Mouse (Mus musculus): ENCODE data around the gene Zfp937. TPM values are rescaled to one million over a fixed set of nuclear protein-coding genes. Genes with fewer than 3 reads are reported as not detected.

Gene Zfp937
- polyA plus RNA-seq, 1 experiment from 2014 or later: 10.3 TPM

Other genes starting within 250 kb of the Zfp937 start
- gene Zfp120, start 81.4 kb upstream of the Zfp937 start, polyA plus RNA-seq (2015; fragmentation: Nextera tagmentation; extraction: Ambion mirVana): 10.2 and 11.0 TPM in 2 replicates
- not detected in 2 replicates for gene Gm10770, start 38.4 kb upstream of the Zfp937 start, polyA plus RNA-seq (2015; fragmentation: Nextera tagmentation; extraction: Ambion mirVana)
- gene Gm14139, start 36.3 kb upstream of the Zfp937 start, polyA plus RNA-seq (2015; fragmentation: Nextera tagmentation; extraction: Ambion mirVana): not detected in 2 replicates
- gene Gm21994, start 37.5 kb downstream of the Zfp937 start, polyA plus RNA-seq (2015; fragmentation: Nextera tagmentation; extraction: Ambion mirVana): 3.6 and 3.7 TPM in 2 replicates
- 0.05 TPM in 1 of 2 replicates, not detected in the other for gene Gm14124, start 39.4 kb downstream of the Zfp937 start, polyA plus RNA-seq (2015; fragmentation: Nextera tagmentation; extraction: Ambion mirVana)
- 1.2 and 1.6 TPM in 2 replicates for gene Gm10130, start 105.6 kb downstream of the Zfp937 start, polyA plus RNA-seq (2015; fragmentation: Nextera tagmentation; extraction: Ambion mirVana)
- 13.3 and 14.9 TPM in 2 replicates for gene 3300002I08Rik, start 144.7 kb downstream of the Zfp937 start, polyA plus RNA-seq (2015; fragmentation: Nextera tagmentation; extraction: Ambion mirVana)
- gene Zfp442, start 233.4 kb downstream of the Zfp937 start, polyA plus RNA-seq (2015; fragmentation: Nextera tagmentation; extraction: Ambion mirVana): 8.2 and 9.2 TPM in 2 replicates

All from forebrain, embryonic 13.5 days (tissue).